Mouse (Mus musculus) limb, embryonic 10.5 days (tissue): ENCODE results near the gene Trim39. TPM values are rescaled to one million over a fixed set of nuclear protein-coding genes. Genes with fewer than 3 reads are reported as not detected.
A peak's percentile ranks its signal among the peaks of the same experiment; 100 is the strongest.
"Not testable (repeated sequence)": the region's sequence is repeated elsewhere in the genome, so short reads cannot be mapped to it uniquely, and the experiment has no call there.

Experiments used
- DNase-seq: peaks from one replicate; pipeline ENCODE4 v3.0.0-alpha.2; 2017; ENCODE audit warnings: low spot score
- H3K27ac ChIP-seq: fragments of 300-500 bp; sonication (generic); 2 replicates; pipeline ENCODE4 v1.5.1; 2016; ENCODE audit warnings: mild to moderate bottlenecking
- H3K27me3 ChIP-seq: fragments of 300-500 bp; sonication (generic); 2 replicates; pipeline ENCODE4 v1.6.1; 2016; ENCODE audit warnings: low read depth, mild to moderate bottlenecking; ENCODE audit not compliant: poor library complexity, severe bottlenecking
- H3K36me3 ChIP-seq: fragments of 300-500 bp; sonication (generic); 2 replicates; pipeline ENCODE4 v1.6.1; 2016; ENCODE audit warnings: mild to moderate bottlenecking, moderate library complexity
- H3K4me1 ChIP-seq: fragments of 300-500 bp; sonication (generic); 2 replicates; pipeline ENCODE4 v1.6.1; 2016
- H3K4me3 ChIP-seq: fragments of 300-500 bp; sonication (generic); 2 replicates; pipeline ENCODE4 v1.5.1; 2016; ENCODE audit warnings: mild to moderate bottlenecking, moderate library complexity
- H3K9me3 ChIP-seq: fragments of 300-500 bp; sonication (generic); replicated peaks from 2 replicates; pipeline ENCODE4 v1.6.1; 2016; ENCODE audit warnings: mild to moderate bottlenecking
- WGBS: fragments of 180-500 bp; shearing (Covaris S2); methylation state at CpG from one replicate; pipeline ENCODE4 v1.1.7; 2016; 5-methylcytosine and 5-hydroxymethylcytosine counted together
- polyA plus RNA-seq: library from polyadenylated mRNA; unstranded; fragments of >200 nt; fragmentation: Nextera tagmentation; extraction: Ambion mirVana; gene quantifications from 2 replicates; pipeline ENCODE4 v1.2.1, GENCODE M21; 2016

The Trim39 gene
- polyA plus RNA-seq, 1 experiment from 2014 or later: 24.2 TPM

DNA sequence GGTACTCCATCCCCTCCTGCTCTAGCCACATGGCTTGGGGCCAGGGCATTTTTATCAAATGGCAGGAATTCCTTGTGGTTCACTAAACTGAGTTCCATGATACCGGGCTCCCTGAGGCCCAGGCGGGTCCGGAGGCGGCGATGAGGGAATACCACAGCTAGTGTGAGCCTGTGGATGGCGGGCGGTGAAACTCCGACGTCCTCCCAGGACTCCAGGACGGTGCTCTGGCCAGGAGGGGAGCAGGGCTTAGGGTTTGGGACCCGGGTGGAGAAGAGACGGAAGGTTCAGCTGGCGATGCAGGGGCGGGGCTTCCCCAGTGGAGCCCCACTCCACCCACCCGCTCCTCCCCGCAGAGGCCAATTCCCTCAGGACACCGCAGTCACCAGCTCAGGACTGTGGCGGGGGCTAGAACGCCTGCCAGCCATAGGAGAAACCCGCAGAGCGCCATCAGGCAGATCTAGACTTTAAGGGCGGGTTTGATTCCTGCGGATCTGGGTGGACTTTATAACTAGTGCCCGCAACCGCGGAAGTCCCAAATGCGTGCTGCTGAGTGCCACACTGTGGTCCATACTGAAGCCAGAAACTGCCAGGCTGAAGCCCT is 34.6 kb downstream of the Trim39 start:
- H3K4me3 ChIP-seq: peak overlapping the region; percentile 42
- H3K4me1 ChIP-seq: peaks cover 15% of the 10 kb centered on the region
- H3K27me3 ChIP-seq: peaks cover 37% of the 10 kb centered on the region
- WGBS: 2% methylated on average over 27 of the region's 27 CpGs
- H3K9me3 ChIP-seq: no peaks in the 10 kb centered on the region
- 0 out of 2 replicates have a peak overlapping the region, but pooled peaks have one; percentile 36 for H3K27ac ChIP-seq
- no peaks in the 10 kb centered on the region for H3K36me3 ChIP-seq
- no peak for DNase-seq

DNA sequence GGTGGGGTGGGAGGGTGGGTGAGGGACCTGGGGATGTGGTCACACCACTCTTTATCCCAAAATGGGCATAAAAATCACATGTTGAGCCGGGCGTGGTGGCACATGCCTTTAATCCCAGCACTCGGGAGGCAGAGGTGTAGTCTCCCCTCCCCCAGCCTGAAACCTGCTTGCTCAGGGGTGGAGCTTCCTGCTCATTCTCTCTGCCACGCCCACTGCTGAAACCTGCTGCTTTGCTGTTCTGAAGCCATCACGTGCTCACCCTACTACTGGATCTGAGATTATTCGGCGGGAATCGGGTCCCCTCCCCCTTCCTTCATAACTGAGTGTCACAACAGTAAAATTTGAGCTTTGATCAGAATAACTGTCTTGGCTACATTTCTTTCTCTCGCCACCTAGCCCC is 36.7 kb downstream of the Trim39 start:
- H3K36me3 ChIP-seq, H3K27ac ChIP-seq, H3K4me3 ChIP-seq, H3K9me3 ChIP-seq, H3K4me1 ChIP-seq, DNase-seq: not testable (repeated sequence)
- peaks cover 37% of the 10 kb centered on the region for H3K27me3 ChIP-seq
- WGBS: 30% methylated on average over 9 of the region's 9 CpGs

DNA sequence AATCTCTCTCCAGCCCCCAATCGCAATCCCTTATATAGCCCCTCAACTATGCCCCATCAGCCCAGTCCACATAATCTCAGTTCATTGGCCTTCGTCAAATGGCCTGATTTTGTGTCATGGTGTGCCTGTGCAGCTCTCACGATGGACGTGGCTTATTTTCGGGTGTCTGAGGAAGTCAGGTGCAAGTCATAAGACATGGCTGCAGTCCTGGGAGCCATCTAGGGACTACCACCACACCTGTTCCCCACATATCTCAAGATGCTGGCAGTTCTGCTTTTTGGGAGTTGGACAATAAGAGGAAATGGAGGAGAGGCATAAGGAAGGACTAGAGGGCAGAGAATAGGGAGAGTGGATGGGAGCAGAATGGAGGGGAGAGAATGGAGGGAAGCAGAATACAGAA is 38.5 kb downstream of the Trim39 start:
- H3K36me3 ChIP-seq: no peaks in the 10 kb centered on the region
- no peak overlapping the region for H3K27ac ChIP-seq
- H3K4me3 ChIP-seq: no peak overlapping the region
- DNase-seq: no peak
- 85% methylated on average over 5 of the region's 5 CpGs for WGBS
- no peaks in the 10 kb centered on the region for H3K9me3 ChIP-seq
- H3K27me3 ChIP-seq: peaks cover 30% of the 10 kb centered on the region
- H3K4me1 ChIP-seq: peaks cover 6% of the 10 kb centered on the region

DNA sequence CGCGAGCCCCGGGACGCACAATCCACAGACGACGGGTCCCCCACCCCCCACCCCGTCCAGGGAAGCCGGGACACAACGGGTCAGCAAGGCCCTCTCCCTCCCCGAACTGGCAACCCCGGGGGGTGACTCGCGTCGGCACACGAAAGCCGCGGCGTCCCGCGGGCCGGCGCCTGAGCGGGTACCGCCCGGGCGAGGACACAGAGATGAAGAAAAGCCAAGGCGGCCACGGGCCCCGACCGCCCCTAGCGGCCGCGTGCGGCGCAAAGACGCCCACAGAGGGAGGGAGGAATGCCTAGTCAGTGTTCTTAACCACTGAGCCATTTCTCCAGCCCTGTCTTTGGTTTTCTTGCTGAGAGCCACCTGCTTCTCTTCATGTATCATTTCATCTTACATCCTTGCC is 40.7 kb downstream of the Trim39 start:
- DNase-seq: peak; percentile 100
- no peaks in the 10 kb centered on the region for H3K4me1 ChIP-seq
- no peak overlapping the region for H3K27ac ChIP-seq
- H3K9me3 ChIP-seq: no peaks in the 10 kb centered on the region
- H3K27me3 ChIP-seq: peaks cover 7% of the 10 kb centered on the region
- no peaks in the 10 kb centered on the region for H3K36me3 ChIP-seq
- H3K4me3 ChIP-seq: no peak overlapping the region
- 6% methylated on average over 36 of the region's 36 CpGs for WGBS

DNA sequence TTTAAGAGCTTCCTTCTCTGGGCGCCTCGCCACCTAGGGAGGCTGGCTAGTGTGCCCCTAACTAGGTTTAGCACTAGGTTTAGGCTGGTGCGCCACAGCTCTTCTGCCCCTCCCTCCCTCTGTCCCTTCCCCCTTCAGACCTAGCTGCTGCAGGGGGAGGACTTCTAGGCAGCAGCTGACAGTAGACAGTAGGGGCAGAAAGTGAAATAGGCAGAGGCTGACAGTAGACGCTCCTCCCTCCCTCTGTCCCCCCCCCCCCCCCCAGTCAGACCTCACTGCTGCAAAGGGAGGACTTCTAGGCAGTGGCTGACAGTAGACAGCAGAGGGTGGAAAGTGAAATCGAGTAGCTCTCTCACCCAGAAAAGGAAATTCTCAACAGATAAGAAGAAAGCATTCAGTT is 43.0 kb downstream of the Trim39 start:
- no peak overlapping the region for H3K4me3 ChIP-seq
- WGBS: 11% methylated on average over 5 of the region's 5 CpGs
- H3K36me3 ChIP-seq: no peaks in the 10 kb centered on the region
- H3K27me3 ChIP-seq: peaks cover 20% of the 10 kb centered on the region
- H3K9me3 ChIP-seq: no peaks in the 10 kb centered on the region
- peaks cover 7% of the 10 kb centered on the region; the same call in 1 of the 2 replicates for H3K4me1 ChIP-seq
- no peak overlapping the region for H3K27ac ChIP-seq
- no peak for DNase-seq

DNA sequence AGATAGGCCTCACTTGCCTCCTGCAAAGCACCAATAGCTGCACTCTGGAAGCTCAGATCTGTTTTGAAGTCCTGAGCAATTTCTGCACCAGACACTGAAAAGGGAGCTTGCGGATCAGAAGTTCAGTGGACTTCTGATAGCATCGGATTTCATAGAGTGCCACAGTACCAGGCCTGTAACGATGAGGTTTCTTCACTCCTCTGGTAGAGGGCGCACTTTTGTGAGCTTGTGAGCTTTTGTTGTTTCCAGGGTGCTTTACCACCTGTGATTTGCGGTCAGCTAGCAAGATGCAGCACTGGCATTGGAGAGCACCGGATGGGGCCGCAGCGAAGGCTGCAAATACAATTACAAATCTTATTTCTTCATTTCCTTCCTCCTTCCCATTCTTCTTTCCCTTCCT is 45.1 kb downstream of the Trim39 start:
- 13% methylated on average over 8 of the region's 8 CpGs for WGBS

DNA sequence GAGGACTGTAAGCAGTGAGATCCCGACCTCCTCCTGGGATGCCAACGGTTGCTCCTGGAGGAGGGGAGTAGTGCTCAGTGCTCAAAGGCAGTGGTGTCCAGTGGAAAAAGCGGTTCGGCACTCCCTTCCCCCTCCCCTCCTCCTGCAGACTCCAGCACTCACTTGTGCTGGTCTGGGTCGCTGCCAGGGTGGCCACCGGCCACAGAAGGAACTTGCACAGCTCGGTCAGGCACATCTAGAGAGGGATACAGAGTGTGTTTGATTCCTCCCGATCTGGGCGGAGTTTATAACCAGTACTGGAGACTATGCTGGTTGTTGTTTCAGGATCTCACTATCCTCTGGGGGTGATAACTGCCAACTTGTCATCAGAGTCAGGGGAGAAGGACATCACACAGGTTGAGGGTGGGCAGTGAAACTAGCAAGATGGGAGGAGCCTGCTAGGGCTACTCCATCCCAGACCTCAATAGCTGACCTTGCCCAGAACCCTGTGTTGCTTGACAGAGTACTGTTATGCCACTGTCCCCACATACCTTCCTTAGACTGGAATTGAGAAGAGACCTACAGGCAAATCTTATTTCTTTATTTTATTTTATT is 46.7 kb downstream of the Trim39 start:
- Histone ChIP-seq H3K27ac (no peak overlapping the region), H3K9me3 (no peaks in the 10 kb centered on the region), H3K4me3 (no peak overlapping the region), H3K4me1 (peaks cover 7% of the 10 kb centered on the region; the same call in 1 of the 2 replicates), H3K27me3 (peaks cover 49% of the 10 kb centered on the region), H3K36me3 (no peaks in the 10 kb centered on the region)
- DNase-seq: no peak
- 13% methylated on average over 9 of the region's 9 CpGs for WGBS

More for the DNA sequence above, 45.1 kb downstream of the Trim39 start:
- Histone ChIP-seq H3K36me3 (no peaks in the 10 kb centered on the region), H3K4me1 (peaks cover 7% of the 10 kb centered on the region; the same call in 1 of the 2 replicates), H3K4me3 (no peak overlapping the region), H3K9me3 (no peaks in the 10 kb centered on the region), H3K27me3 (peaks cover 33% of the 10 kb centered on the region), H3K27ac (no peak overlapping the region)
- DNase-seq: no peak

DNA sequence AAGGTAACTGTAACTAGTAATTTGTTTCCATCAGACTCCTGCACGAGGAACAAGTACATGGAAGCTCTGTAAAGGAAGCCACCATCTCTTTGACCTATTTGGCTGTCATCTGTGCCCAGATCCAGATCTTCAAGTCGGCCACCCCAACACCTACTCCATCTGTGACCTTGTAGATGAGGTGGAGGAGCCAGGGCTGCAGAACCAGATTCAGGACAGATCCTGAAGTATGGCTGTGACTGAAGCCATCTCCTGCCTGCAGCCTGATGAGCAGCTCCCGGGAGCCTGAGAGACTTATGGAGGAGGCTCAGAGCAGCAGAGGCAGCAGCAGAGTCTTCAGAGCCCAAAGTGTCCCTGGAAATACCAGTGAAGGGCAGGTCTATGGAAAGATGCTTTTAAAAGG is 47.6 kb downstream of the Trim39 start:
- Histone ChIP-seq H3K36me3 (no peaks in the 10 kb centered on the region), H3K9me3 (no peaks in the 10 kb centered on the region), H3K27me3 (peaks cover 57% of the 10 kb centered on the region), H3K4me3 (no peak overlapping the region), H3K27ac (no peak overlapping the region), H3K4me1 (peaks cover 7% of the 10 kb centered on the region; the same call in 1 of the 2 replicates)
- DNase-seq: no peak
- WGBS: 48% methylated on average over 3 of the region's 3 CpGs

DNA sequence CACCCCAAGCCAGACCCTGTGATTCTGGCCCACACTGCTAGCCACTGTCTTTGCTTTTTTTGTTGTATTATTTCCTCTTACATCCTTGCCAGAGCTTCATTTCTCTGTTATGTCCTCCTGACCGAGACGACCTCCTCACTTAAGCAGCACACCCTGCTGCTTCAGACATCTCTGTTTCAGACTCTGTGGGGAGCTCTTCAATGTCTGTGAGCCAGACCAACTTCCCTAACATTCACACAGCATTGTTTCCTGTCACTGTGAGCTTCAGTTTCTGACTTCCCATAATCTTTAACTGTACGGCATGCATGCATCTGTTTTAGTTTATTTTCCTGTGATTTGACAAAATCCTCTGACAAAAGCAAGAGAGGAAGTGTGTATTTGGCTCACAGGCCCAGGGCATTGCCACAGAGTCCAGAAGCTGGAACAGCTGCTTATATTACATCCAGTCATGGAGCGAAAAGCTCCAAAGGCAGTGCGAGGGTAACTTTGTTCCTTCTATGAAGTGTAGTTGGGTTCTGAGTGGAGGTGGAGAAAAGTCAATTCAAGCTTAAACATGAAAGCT is 53.4 kb downstream of the Trim39 start:
- WGBS: 71% methylated on average over 5 of the region's 5 CpGs
- no peak overlapping the region for H3K4me3 ChIP-seq
- no peak overlapping the region for H3K27ac ChIP-seq
- DNase-seq: no peak
- no peaks in the 10 kb centered on the region for H3K36me3 ChIP-seq
- H3K9me3 ChIP-seq: no peaks in the 10 kb centered on the region
- H3K4me1 ChIP-seq: peaks cover 5% of the 10 kb centered on the region; the same call in 1 of the 2 replicates
- H3K27me3 ChIP-seq: peaks cover 91% of the 10 kb centered on the region

DNA sequence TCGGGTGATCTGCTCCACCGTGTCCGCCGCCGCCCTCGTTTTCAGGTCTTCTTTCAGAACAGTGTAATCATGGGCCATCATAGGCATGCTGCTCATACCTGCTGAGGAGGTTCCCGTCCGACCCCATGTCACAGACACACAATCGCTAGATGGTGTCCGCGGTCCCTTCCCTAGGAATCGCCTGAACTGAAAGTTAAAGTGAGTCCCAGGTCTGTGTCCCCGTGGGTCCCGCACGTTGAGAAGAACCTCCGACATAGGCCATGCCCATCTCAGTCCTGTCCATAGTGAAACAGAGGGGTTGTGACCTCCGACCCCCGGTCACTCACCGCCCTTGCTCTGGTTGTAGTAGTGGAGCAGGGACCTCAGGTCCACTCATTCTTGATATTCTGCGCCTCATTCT is 56.5 kb downstream of the Trim39 start:
- H3K4me1 ChIP-seq: peaks cover 5% of the 10 kb centered on the region; the same call in 1 of the 2 replicates
- no peaks in the 10 kb centered on the region for H3K9me3 ChIP-seq
- no peak overlapping the region for H3K27ac ChIP-seq
- DNase-seq: no peak
- H3K36me3 ChIP-seq: no peaks in the 10 kb centered on the region
- 5% methylated on average over 20 of the region's 20 CpGs for WGBS
- peaks cover 98% of the 10 kb centered on the region for H3K27me3 ChIP-seq
- no peak overlapping the region for H3K4me3 ChIP-seq

Other genes starting within 250 kb of the Trim39 start
- gene H2-T23, start 239.4 kb downstream of the Trim39 start, polyA plus RNA-seq: 1.2 and 1.5 TPM in 2 replicates
- gene H2-T22, start 229.5 kb downstream of the Trim39 start, polyA plus RNA-seq: 5.6 and 9.7 TPM in 2 replicates
- gene Gm6034, start 229.3 kb downstream of the Trim39 start, polyA plus RNA-seq: not detected in 2 replicates
- gene Gm11127, start 213.9 kb downstream of the Trim39 start, polyA plus RNA-seq: not detected in 2 replicates
- not detected in 2 replicates for gene Gm19684, start 150.6 kb downstream of the Trim39 start, polyA plus RNA-seq
- gene Gm7030, start 142.8 kb downstream of the Trim39 start, polyA plus RNA-seq: not detected in 2 replicates
- not detected in 2 replicates for gene Gm8909, start 103.7 kb downstream of the Trim39 start, polyA plus RNA-seq
- not detected in 2 replicates for gene H2-T3, start 82.0 kb downstream of the Trim39 start, polyA plus RNA-seq
- 82.4 and 96.0 TPM in 2 replicates for gene Rpp21, start 14.2 kb downstream of the Trim39 start, polyA plus RNA-seq
- 0.14 and 0.25 TPM in 2 replicates for gene H2-M10.2, start 14.2 kb upstream of the Trim39 start, polyA plus RNA-seq
- not detected in 2 replicates for gene H2-M10.1, start 53.9 kb upstream of the Trim39 start, polyA plus RNA-seq
- gene H2-M10.3, start 96.2 kb upstream of the Trim39 start, polyA plus RNA-seq: not detected in 2 replicates
- gene H2-M10.4, start 190.1 kb upstream of the Trim39 start, polyA plus RNA-seq: not detected in 2 replicates